Mouse (Mus musculus) heart, embryonic 16.5 days (tissue): ENCODE measurements around the gene Slc16a4. TPM values are rescaled to one million over a fixed set of nuclear protein-coding genes. Genes with fewer than 3 reads are reported as not detected.
"Not testable (repeated sequence)": the region's sequence is repeated elsewhere in the genome, so short reads cannot be mapped to it uniquely, and the experiment has no call there.

Experiments used
- ATAC-seq: fragments of 200-750 bp; cut with Nextera tagmentation; replicated peaks from 2 replicates; pipeline ENCODE4 v1.8.0; 2017; ENCODE audit warnings: moderate number of reproducible peaks; ENCODE audit not compliant: insufficient read depth, low FRiP score; ENCODE audit errors: extremely low read depth
- H3K27ac ChIP-seq: fragments of 300-500 bp; sonication (generic); 2 replicates; pipeline ENCODE4 v1.5.1; 2014; ENCODE audit warnings: mild to moderate bottlenecking, low read length, control low read depth, moderate library complexity
- H3K27me3 ChIP-seq: fragments of 300-500 bp; sonication (generic); 2 replicates; pipeline ENCODE4 v1.6.1; 2014; ENCODE audit warnings: low read length, mixed read lengths; ENCODE audit not compliant: control insufficient read depth, insufficient read depth
- H3K36me3 ChIP-seq: fragments of 300-500 bp; sonication (generic); 2 replicates; pipeline ENCODE4 v1.6.1; 2014; ENCODE audit not compliant: control insufficient read depth, insufficient read depth
- H3K4me1 ChIP-seq: fragments of 300-500 bp; sonication (generic); 2 replicates; pipeline ENCODE4 v1.6.1; 2014; ENCODE audit warnings: low read length, mixed read lengths; ENCODE audit not compliant: control insufficient read depth, insufficient read depth
- H3K4me2 ChIP-seq: fragments of 300-500 bp; sonication (generic); 2 replicates; pipeline ENCODE4 v1.6.1; 2014; ENCODE audit warnings: low read depth, mild to moderate bottlenecking, control low read depth, low read length
- H3K4me3 ChIP-seq: fragments of 300-500 bp; sonication (generic); 2 replicates; pipeline ENCODE4 v1.5.1; 2014; ENCODE audit warnings: mild to moderate bottlenecking, control low read depth, low read length
- H3K9ac ChIP-seq: fragments of 300-500 bp; sonication (generic); 2 replicates; pipeline ENCODE4 v1.6.1; 2014; ENCODE audit warnings: low read length, control low read depth
- H3K9me3 ChIP-seq: fragments of 300-500 bp; sonication (generic); replicated peaks from 2 replicates; pipeline ENCODE4 v1.6.1; 2016; ENCODE audit warnings: low read length; ENCODE audit not compliant: control insufficient read depth
- WGBS: fragments of 180-500 bp; shearing (Covaris S2); extraction: QIAGEN DNeasy Blood & Tissue Kit; methylation state at CpG from one replicate; pipeline ENCODE4 v1.1.7; 2014; 5-methylcytosine and 5-hydroxymethylcytosine counted together
- polyA plus RNA-seq: library from polyadenylated mRNA; unstranded; fragments of >200 nt; fragmentation: Nextera tagmentation; extraction: Ambion mirVana; gene quantifications from 2 replicates; pipeline ENCODE4 v1.2.1, GENCODE M21; 2015

Gene Slc16a4
- polyA plus RNA-seq, 1 experiment from 2014 or later = 1.2 TPM

DNA sequence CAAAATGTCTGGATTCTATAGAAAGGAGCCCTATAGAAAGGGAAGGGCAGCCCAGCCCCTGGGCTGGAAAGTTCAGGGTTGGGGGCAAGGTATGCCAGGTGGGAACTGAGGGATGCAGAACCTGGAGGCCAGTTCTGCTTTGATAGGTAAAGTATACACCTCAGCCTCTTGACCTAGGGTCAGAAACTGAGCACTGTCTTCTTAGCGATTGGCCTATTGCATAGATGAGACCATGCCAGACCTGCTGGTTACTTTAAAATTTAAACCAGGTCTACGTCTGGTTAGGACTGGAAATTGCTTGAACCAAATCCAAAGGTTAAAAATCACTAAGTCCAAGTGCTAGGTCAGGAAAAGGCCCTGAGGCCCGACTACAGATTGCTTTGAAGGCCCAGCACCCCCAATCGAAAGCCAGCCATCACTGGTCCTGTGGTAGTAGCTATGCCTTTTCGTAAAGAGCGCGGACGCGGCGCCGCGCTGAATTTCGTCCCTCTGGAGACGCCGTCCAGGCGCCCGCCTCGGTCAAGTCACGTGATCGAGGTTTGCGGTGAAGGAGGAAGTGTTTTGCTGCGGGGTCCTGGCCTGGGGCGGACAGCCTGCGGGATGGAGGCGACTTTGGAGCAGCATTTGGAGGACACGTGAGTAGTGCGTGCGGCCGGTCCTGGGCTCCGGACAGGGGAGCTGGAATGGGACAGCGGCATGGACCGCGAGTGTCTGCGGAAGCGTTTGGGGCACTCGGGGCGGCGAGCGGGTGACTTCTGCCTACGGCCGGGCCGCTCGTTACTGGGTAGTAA, 12.4 kb upstream of the Slc16a4 start, which contains the start of gene Lamtor5:
Lamtor5 (plus strand) TSS at position 380 of the 791 bp plus-strand sequence.
- peaks cover 9% of the 10 kb centered on the region for H3K36me3 ChIP-seq
- peaks cover 3% of the 10 kb centered on the region; the same call in 1 of the 2 replicates for H3K9me3 ChIP-seq
- H3K9ac ChIP-seq = peak within 1 kb of the TSS; percentile 78
- H3K4me3 ChIP-seq = peak within 1 kb of the TSS; percentile 80
- H3K27ac ChIP-seq = no peak within 1 kb of the TSS
- ATAC-seq = peak; percentile 83
- peak within 1 kb of the TSS; percentile 78 for H3K4me2 ChIP-seq
- H3K27me3 ChIP-seq = no peaks in the 10 kb centered on the region
- H3K4me1 ChIP-seq = peaks cover 10% of the 10 kb centered on the region
- WGBS = 3% methylated on average over 43 of the region's 43 CpGs

GRCm38 (mm10) chr3:107286123-107286522, 4.9 kb upstream of the Slc16a4 start:
- ATAC-seq = no peak
- Histone ChIP-seq H3K27ac (no peak overlapping the region), H3K4me3 (no peak overlapping the region), H3K4me1 (no peaks in the 10 kb centered on the region), H3K9ac (no peak overlapping the region), H3K36me3 (peaks cover 14% of the 10 kb centered on the region), H3K27me3 (no peaks in the 10 kb centered on the region), H3K4me2 (no peak overlapping the region), H3K9me3 (peaks cover 3% of the 10 kb centered on the region; the same call in 1 of the 2 replicates)
- 67% methylated on average over 2 of the region's 2 CpGs for WGBS

DNA sequence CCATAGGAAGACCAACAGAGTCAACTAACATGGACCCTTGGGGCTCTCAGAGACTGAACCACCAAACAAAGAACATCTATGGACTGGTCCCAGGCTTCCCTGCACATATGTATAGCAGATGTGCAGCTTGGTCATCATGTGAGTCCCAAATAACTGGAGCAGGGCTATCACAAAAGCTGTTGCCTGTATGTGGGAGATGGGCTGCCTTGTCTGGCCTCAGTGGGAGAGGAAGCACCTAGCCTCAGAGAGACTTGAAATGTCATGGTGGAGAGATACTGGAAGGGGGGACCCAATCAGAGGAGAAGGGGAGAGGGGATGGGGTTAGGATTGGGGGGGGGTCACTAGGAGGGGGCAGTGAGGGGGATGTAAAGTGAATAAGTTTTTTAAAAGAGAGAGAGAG, 3.7 kb upstream of the Slc16a4 start:
- H3K4me3 ChIP-seq = no peak overlapping the region
- peaks cover 11% of the 10 kb centered on the region for H3K36me3 ChIP-seq
- H3K9me3 ChIP-seq = peaks cover 3% of the 10 kb centered on the region; the same call in 1 of the 2 replicates
- H3K4me2 ChIP-seq = no peak overlapping the region
- no peaks in the 10 kb centered on the region for H3K27me3 ChIP-seq
- no peaks in the 10 kb centered on the region for H3K4me1 ChIP-seq
- no peak for ATAC-seq
- no peak overlapping the region for H3K27ac ChIP-seq
- no peak overlapping the region for H3K9ac ChIP-seq

GRCm38 (mm10) chr3:107295672-107296360, 4.8 kb downstream of the Slc16a4 start:
- Histone ChIP-seq H3K4me2 (no peak overlapping the region), H3K9me3 (no peaks in the 10 kb centered on the region), H3K4me3 (no peak overlapping the region), H3K36me3 (0 out of 2 replicates have a peak, but pooled peaks cover under 1% of the 10 kb centered on the region), H3K4me1 (peaks cover 6% of the 10 kb centered on the region; the same call in 1 of the 2 replicates), H3K9ac (no peak overlapping the region), H3K27me3 (no peaks in the 10 kb centered on the region), H3K27ac (no peak overlapping the region)
- WGBS = 77% methylated on average over 5 of the region's 5 CpGs
- no peak for ATAC-seq

DNA sequence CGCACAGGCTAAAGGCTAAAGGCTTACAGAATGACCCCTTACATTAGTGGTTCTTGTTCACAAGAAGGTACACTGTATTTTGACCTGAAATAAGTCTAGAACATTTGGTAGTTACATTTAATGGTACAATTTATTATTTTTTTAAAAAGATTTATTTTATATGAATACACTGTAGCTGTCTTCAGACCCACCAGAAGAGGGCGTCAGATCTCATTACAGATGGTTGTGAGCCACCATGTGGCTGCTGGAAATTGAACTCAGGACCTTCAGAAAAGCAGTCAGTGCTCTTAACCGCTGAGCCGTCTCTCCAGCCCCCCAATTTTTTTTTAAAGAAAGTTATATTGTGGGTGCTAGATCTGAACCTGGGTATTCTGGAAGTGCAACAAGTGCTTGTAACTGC, 5.9 kb downstream of the Slc16a4 start:
- not testable (repeated sequence) for H3K4me3 ChIP-seq, H3K9ac ChIP-seq, ATAC-seq, H3K9me3 ChIP-seq, H3K36me3 ChIP-seq, H3K27me3 ChIP-seq, H3K27ac ChIP-seq, H3K4me2 ChIP-seq, H3K4me1 ChIP-seq
- 69% methylated on average over 4 of the region's 4 CpGs for WGBS

- ATAC-seq = no peak
- no peaks in the 10 kb centered on the region for H3K27me3 ChIP-seq
These were observed 26.3 kb downstream of the Slc16a4 start for GRCm38 (mm10) chr3:107317338-107317737.

GRCm38 (mm10) chr3:107321141-107321540, 30.1 kb downstream of the Slc16a4 start:
- no peak for ATAC-seq
- peaks cover 27% of the 10 kb centered on the region for H3K4me1 ChIP-seq
- H3K27me3 ChIP-seq = no peaks in the 10 kb centered on the region
- H3K27ac ChIP-seq = no peak overlapping the region
- H3K4me3 ChIP-seq = no peak overlapping the region
- no peaks in the 10 kb centered on the region for H3K9me3 ChIP-seq
- H3K4me2 ChIP-seq = no peak overlapping the region
- no peak overlapping the region for H3K9ac ChIP-seq
- peaks cover 11% of the 10 kb centered on the region for H3K36me3 ChIP-seq
- 81% methylated on average over 2 of the region's 2 CpGs for WGBS

More at GRCm38 (mm10) chr3:107317338-107317737, 26.3 kb downstream of the Slc16a4 start:
- Histone ChIP-seq H3K27ac (no peak overlapping the region), H3K36me3 (peaks cover 5% of the 10 kb centered on the region; the same call in 1 of the 2 replicates), H3K4me2 (no peak overlapping the region), H3K4me3 (no peak overlapping the region), H3K9me3 (no peaks in the 10 kb centered on the region), H3K4me1 (peaks cover 6% of the 10 kb centered on the region), H3K9ac (no peak overlapping the region)
- WGBS = 96% methylated on average over 3 of the region's 3 CpGs

DNA sequence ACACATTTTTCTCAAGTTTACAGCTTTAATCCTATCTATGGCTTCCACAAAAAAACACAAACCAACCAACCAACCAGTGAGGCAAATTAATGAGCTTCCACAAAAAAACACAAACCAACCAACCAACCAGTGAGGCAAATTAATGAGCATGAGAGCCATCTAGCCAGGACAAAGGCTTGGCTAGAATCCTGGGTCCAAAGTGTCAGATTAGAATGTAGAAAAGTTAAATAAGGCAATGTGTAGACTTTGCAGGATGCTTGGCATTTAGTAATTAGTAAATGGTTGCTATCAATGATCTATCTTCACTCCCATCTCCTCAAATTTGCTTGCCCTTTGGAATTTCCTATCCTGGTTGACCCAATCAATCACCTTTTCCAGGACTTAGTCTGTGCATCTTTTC, 30.7 kb downstream of the Slc16a4 start:
- H3K27ac ChIP-seq = no peak overlapping the region
- peaks cover 11% of the 10 kb centered on the region for H3K36me3 ChIP-seq
- H3K4me2 ChIP-seq = no peak overlapping the region
- no peak overlapping the region for H3K4me3 ChIP-seq
- H3K9me3 ChIP-seq = no peaks in the 10 kb centered on the region
- H3K4me1 ChIP-seq = peaks cover 27% of the 10 kb centered on the region
- ATAC-seq = no peak
- no peaks in the 10 kb centered on the region for H3K27me3 ChIP-seq
- H3K9ac ChIP-seq = no peak overlapping the region

- no peak for ATAC-seq
- H3K27me3 ChIP-seq = no peaks in the 10 kb centered on the region
- peaks cover 45% of the 10 kb centered on the region for H3K4me1 ChIP-seq
- H3K36me3 ChIP-seq = peaks cover 26% of the 10 kb centered on the region
- 95% methylated on average over 1 of the region's 1 CpGs for WGBS
- H3K9me3 ChIP-seq = no peaks in the 10 kb centered on the region
- H3K9ac ChIP-seq = no peak overlapping the region
- no peak overlapping the region for H3K4me2 ChIP-seq
- H3K27ac ChIP-seq = no peak overlapping the region
- no peak overlapping the region for H3K4me3 ChIP-seq
These were observed 35.4 kb downstream of the Slc16a4 start for GRCm38 (mm10) chr3:107326442-107326841.
